Mouse (Mus musculus) intestine, embryonic 14.5 days (tissue): ENCODE data around the gene Pbx1. TPM values are rescaled to one million over a fixed set of nuclear protein-coding genes. Genes with fewer than 3 reads are reported as not detected.

Experiments used
- ATAC-seq: fragments of 200-750 bp; cut with Nextera tagmentation; replicated peaks from 2 replicates; pipeline ENCODE4 v1.8.0; 2017; ENCODE audit warnings: low read depth, moderate number of reproducible peaks, moderate TSS enrichment, moderate library complexity; ENCODE audit not compliant: low FRiP score, low TSS enrichment
- DNase-seq: peaks from one replicate; pipeline ENCODE4 v3.0.0-alpha.2; 2018; ENCODE audit warnings: low spot score
- H3K27ac ChIP-seq: fragments of 300-500 bp; sonication (generic); 2 replicates; pipeline ENCODE4 v1.5.1; 2014; ENCODE audit warnings: low read depth, mild to moderate bottlenecking, control low read depth
- H3K27me3 ChIP-seq: fragments of 300-500 bp; sonication (generic); replicated peaks from 2 replicates; pipeline ENCODE4 v1.6.1; 2014; ENCODE audit warnings: low read length, control low read depth; ENCODE audit not compliant: control insufficient read depth, insufficient read depth
- H3K36me3 ChIP-seq: fragments of 300-500 bp; sonication (generic); 2 replicates; pipeline ENCODE4 v1.6.1; 2014; ENCODE audit warnings: low read length, control low read depth; ENCODE audit not compliant: control insufficient read depth, insufficient read depth
- H3K4me1 ChIP-seq: fragments of 300-500 bp; sonication (generic); replicated peaks from 2 replicates; pipeline ENCODE4 v1.6.1; 2014; ENCODE audit warnings: low read length, control low read depth, mixed read lengths; ENCODE audit not compliant: control insufficient read depth, insufficient read depth
- H3K4me2 ChIP-seq: fragments of 300-500 bp; sonication (generic); 2 replicates; pipeline ENCODE4 v1.6.1; 2014; ENCODE audit warnings: low read length
- H3K4me3 ChIP-seq: fragments of 300-500 bp; sonication (generic); 2 replicates; pipeline ENCODE4 v1.5.1; 2014; ENCODE audit warnings: low read depth, low read length, control low read depth, mixed read lengths
- H3K9ac ChIP-seq: fragments of 300-500 bp; sonication (generic); 2 replicates; pipeline ENCODE4 v1.6.1; 2014; ENCODE audit warnings: mild to moderate bottlenecking, low read length
- H3K9me3 ChIP-seq: fragments of 300-500 bp; sonication (generic); 2 replicates; pipeline ENCODE4 v1.6.1; 2016; ENCODE audit warnings: low read length, control low read depth; ENCODE audit not compliant: control insufficient read depth
- WGBS: fragments of 180-500 bp; shearing (Covaris S2); extraction: QIAGEN DNeasy Blood & Tissue Kit; methylation state at CpG from one replicate; pipeline ENCODE4 v1.1.7; 2014; 5-methylcytosine and 5-hydroxymethylcytosine counted together
- polyA plus RNA-seq: library from polyadenylated mRNA; unstranded; fragments of >200 nt; fragmentation: Nextera tagmentation; extraction: Ambion mirVana; gene quantifications from 2 replicates; pipeline ENCODE4 v1.2.1, GENCODE M21; 2014

The Pbx1 gene
- polyA plus RNA-seq, 1 experiment from 2014 or later, result 37.3 TPM

GRCm38 (mm10) chr1:168324306-168325085, 107.6 kb downstream of the Pbx1 start:
- 52% methylated on average over 7 of the region's 7 CpGs for WGBS
- Histone ChIP-seq H3K27me3 (no peaks in the 10 kb centered on the region), H3K9me3 (no peaks in the 10 kb centered on the region), H3K9ac (no peak overlapping the region), H3K4me2 (no peak overlapping the region), H3K36me3 (peaks cover 7% of the 10 kb centered on the region; the same call in 1 of the 2 replicates), H3K4me1 (peaks cover 2% of the 10 kb centered on the region; the same call in 1 of the 2 replicates), H3K27ac (no peak overlapping the region), H3K4me3 (no peak overlapping the region)
- no peak for DNase-seq
- no peak for ATAC-seq

- peaks cover 2% of the 10 kb centered on the region; the same call in 1 of the 2 replicates for H3K4me1 ChIP-seq
- H3K27me3 ChIP-seq, result no peaks in the 10 kb centered on the region
- peaks cover 7% of the 10 kb centered on the region; the same call in 1 of the 2 replicates for H3K36me3 ChIP-seq
- H3K27ac ChIP-seq, result no peak overlapping the region
- no peak overlapping the region for H3K9ac ChIP-seq
- H3K4me2 ChIP-seq, result no peak overlapping the region
- 74% methylated on average over 12 of the region's 12 CpGs for WGBS
- no peak overlapping the region for H3K4me3 ChIP-seq
- DNase-seq (no peak), ATAC-seq (no peak)
- H3K9me3 ChIP-seq, result no peaks in the 10 kb centered on the region
Observed at GRCm38 (mm10) chr1:168323436-168324108, 108.5 kb downstream of the Pbx1 start.

DNA sequence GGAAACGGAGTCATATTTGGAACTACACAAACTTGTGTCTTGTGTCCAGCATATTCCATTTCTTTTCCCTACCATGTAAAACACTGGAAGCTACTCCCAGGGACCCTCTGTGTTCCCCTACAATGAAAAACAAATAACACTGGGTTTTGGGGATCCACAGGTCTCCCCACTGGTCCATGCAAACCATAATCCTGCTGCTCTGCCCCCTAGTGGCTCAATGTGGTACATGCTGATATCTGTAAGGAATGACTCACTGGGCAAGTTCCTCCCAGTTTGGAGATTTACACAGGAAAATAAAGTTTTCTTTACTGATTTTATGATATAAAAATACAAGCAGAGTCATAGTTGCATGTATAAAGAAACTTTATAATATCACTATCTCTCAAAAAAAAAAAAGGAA, 109.2 kb downstream of the Pbx1 start:
- Histone ChIP-seq H3K36me3 (peaks cover 7% of the 10 kb centered on the region; the same call in 1 of the 2 replicates), H3K4me2 (no peak overlapping the region), H3K4me3 (no peak overlapping the region), H3K9me3 (no peaks in the 10 kb centered on the region), H3K27me3 (no peaks in the 10 kb centered on the region), H3K9ac (no peak overlapping the region), H3K27ac (no peak overlapping the region), H3K4me1 (peaks cover 2% of the 10 kb centered on the region; the same call in 1 of the 2 replicates)
- no peak for ATAC-seq
- 100% methylated on average over 1 of the region's 1 CpGs for WGBS
- no peak for DNase-seq

- H3K4me1 ChIP-seq, result peaks cover 2% of the 10 kb centered on the region; the same call in 1 of the 2 replicates
- peaks cover 11% of the 10 kb centered on the region; the same call in 1 of the 2 replicates for H3K36me3 ChIP-seq
- DNase-seq (no peak), ATAC-seq (no peak)
- H3K4me2 ChIP-seq, result no peak overlapping the region
- WGBS, result 61% methylated on average over 5 of the region's 5 CpGs
- H3K27ac ChIP-seq, result no peak overlapping the region
- H3K4me3 ChIP-seq, result no peak overlapping the region
- no peaks in the 10 kb centered on the region for H3K9me3 ChIP-seq
- H3K9ac ChIP-seq, result no peak overlapping the region
- H3K27me3 ChIP-seq, result no peaks in the 10 kb centered on the region
Observed at GRCm38 (mm10) chr1:168319695-168320094, 112.4 kb downstream of the Pbx1 start.

- Histone ChIP-seq H3K4me1 (peaks cover 2% of the 10 kb centered on the region; the same call in 1 of the 2 replicates), H3K36me3 (peaks cover 11% of the 10 kb centered on the region; the same call in 1 of the 2 replicates), H3K27me3 (no peaks in the 10 kb centered on the region), H3K4me2 (no peak overlapping the region), H3K27ac (no peak overlapping the region), H3K9ac (no peak overlapping the region), H3K9me3 (no peaks in the 10 kb centered on the region), H3K4me3 (no peak overlapping the region)
- ATAC-seq (no peak), DNase-seq (no peak)
- 48% methylated on average over 13 of the region's 13 CpGs for WGBS
Observed at GRCm38 (mm10) chr1:168318899-168319469, 113.1 kb downstream of the Pbx1 start.

- Histone ChIP-seq H3K4me1 (peaks cover 4% of the 10 kb centered on the region; the same call in 1 of the 2 replicates), H3K9me3 (no peaks in the 10 kb centered on the region), H3K27ac (no peak overlapping the region), H3K4me3 (no peak overlapping the region), H3K4me2 (no peak overlapping the region), H3K9ac (no peak overlapping the region), H3K36me3 (peaks cover 4% of the 10 kb centered on the region; the same call in 1 of the 2 replicates), H3K27me3 (no peaks in the 10 kb centered on the region)
- DNase-seq (no peak), ATAC-seq (no peak)
Observed at GRCm38 (mm10) chr1:168313772-168314171, 118.3 kb downstream of the Pbx1 start.

DNA sequence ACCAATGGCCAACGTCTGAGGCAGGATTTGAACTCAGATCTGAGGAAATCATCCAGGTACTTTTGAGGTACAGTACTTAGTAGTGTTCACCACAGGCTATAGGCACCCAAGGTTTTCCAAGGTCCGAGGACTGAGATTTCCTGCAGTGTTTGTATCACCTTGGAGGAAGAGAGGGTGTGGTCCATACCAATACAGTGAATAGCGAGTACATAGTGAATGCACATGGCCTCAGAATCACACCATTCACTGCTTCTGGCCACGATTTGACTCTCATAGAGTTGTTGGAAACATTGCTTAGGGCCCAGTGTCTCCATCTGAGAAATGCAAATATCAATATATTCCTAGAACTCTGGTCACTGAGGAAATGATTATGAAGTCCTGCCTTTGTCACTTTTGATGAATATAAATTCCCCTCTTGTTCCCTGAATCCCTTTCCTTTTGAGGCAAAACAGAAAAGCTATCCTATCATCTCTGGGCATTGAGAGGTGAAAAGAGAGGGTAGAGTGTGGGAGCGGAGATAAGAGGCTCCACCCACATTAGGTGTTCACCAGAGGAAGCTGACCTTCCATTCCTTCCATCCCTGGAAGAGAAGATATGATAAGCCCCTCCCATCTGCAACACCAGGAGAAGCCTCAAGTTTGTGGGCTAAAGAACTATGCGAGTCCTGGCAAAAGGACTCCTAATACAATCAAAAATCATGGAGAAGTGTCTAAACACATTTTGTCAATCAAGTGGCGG, 119.2 kb downstream of the Pbx1 start:
- H3K27me3 ChIP-seq, result no peaks in the 10 kb centered on the region
- ATAC-seq (no peak), DNase-seq (no peak)
- H3K4me2 ChIP-seq, result no peak overlapping the region
- H3K4me3 ChIP-seq, result no peak overlapping the region
- H3K9ac ChIP-seq, result no peak overlapping the region
- 86% methylated on average over 7 of the region's 7 CpGs for WGBS
- no peaks in the 10 kb centered on the region for H3K9me3 ChIP-seq
- no peak overlapping the region for H3K27ac ChIP-seq
- peaks cover 9% of the 10 kb centered on the region; the same call in 1 of the 2 replicates for H3K4me1 ChIP-seq
- peaks cover 4% of the 10 kb centered on the region; the same call in 1 of the 2 replicates for H3K36me3 ChIP-seq

DNA sequence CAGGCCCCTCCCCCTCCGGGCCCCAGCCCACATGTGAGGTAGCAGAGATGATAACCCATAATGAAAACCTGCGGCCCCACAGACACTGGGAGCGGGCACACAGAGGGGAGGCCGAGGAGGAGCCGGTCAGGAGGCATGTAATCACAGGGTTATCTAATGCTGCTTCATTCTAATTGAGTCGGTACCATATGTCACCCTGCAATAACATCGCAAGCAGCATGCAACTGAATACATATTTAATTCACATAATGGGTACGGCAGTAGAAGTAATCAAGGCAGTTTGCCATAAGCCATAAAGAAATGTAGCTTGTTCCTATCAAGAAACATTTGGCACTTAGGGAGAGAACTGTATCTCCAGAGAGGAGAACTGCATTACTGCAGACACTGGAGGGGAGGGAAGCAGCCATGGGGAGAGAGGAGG, 123.0 kb downstream of the Pbx1 start:
- H3K9me3 ChIP-seq, result no peaks in the 10 kb centered on the region
- H3K36me3 ChIP-seq, result no peaks in the 10 kb centered on the region
- no peak overlapping the region for H3K27ac ChIP-seq
- H3K9ac ChIP-seq, result no peak overlapping the region
- no peak for DNase-seq
- WGBS, result 79% methylated on average over 8 of the region's 8 CpGs
- H3K4me3 ChIP-seq, result no peak overlapping the region
- no peaks in the 10 kb centered on the region for H3K27me3 ChIP-seq
- peaks cover 9% of the 10 kb centered on the region; the same call in 1 of the 2 replicates for H3K4me1 ChIP-seq
- ATAC-seq, result no peak
- H3K4me2 ChIP-seq, result no peak overlapping the region
